Mouse (Mus musculus): ENCODE results near the gene Kdm4b.

GRCm38 (mm10) chr17:56427857-56428256 lies 102.0 kb downstream of the Kdm4b start:
- TF ChIP-seq CTCF (IDR thresholded peaks at IDR 0.05; ENCODE audit: low read depth, low read length), result no peak
- TF ChIP-seq EP300 (IDR thresholded peaks at IDR 0.05; ENCODE audit: insufficient read depth, low read depth, low read length), result no peak

Measured in ES-Bruce4 (cell line).